ENCODE assay signal across 31 mouse cellular contexts in the genomic region with DNA sequence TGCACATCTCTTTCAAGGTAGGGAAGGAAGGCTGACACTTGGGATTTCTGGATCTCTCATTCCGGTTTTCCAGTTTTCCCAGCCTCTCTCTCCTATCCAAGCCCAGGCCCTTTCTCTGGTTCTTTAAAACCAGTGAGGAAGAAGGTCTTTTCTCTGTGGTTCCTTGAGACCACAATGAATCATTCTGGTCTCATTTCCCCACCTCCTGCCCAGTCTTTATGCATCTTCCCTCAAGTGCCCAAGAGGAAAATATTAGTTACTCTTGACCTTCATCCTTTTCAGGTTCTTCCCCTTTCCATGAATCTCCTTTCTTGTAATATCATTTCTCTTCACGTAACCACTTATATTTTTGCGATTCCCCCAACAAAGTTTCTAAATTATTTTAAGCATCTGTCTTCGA. TPM values are rescaled to one million over a fixed set of nuclear protein-coding genes. Genes with fewer than 3 reads are reported as not detected.
DNase-seq lines count a peak whose midpoint lies in the region; ATAC-seq and TF ChIP-seq lines count a peak whose summit lies in the region.
"Had no signal": no experiment of that assay in that cellular context is flagged by ENCODE, and none has a peak within 500 bp of the region (broad histone marks: within the 10 kb centered on the region; RNA-seq: fewer than 3 reads in every experiment).

No protein-coding gene starts in this region.

- no peaks in the 10 kb centered on the region for H3K9me3 ChIP-seq in liver, embryonic 13.5 days (replicated peaks)
- no peaks in the 10 kb centered on the region for H3K9me3 ChIP-seq in CH12.LX (replicated peaks; ENCODE audit: low read length)
- no peaks in the 10 kb centered on the region for H3K9me3 ChIP-seq in embryonic facial prominence, embryonic 10.5 days
- H3K9me3 ChIP-seq: embryonic facial prominence, embryonic 13.5 days; forebrain, embryonic 13.5 days; heart, embryonic 12.5 days; heart, embryonic 15.5 days; hindbrain, embryonic 10.5 days; hindbrain, embryonic 13.5 days; intestine, embryonic 15.5 days had no signal

- no peak for DNase-seq in liver, embryonic 13.5 days
- DNase-seq in liver (no peak), CH12.LX (ENCODE audit: extremely low read depth) (no peak)
- DNase-seq in thymus, postnatal 25 days = no peak
- DNase-seq in embryonic facial prominence, embryonic 10.5 days (ENCODE audit: low spot score) = no peak
- DNase-seq: adrenal gland, postnatal 10 days; adrenal gland, postnatal 36 days; B cell, adult 2 months; cerebellum, adult 18-20 months; cerebellum, adult 9-10 months; cerebellum, postnatal 14 days; gastrocnemius, adult 2 months; gastrocnemius, postnatal 14 days; heart, adult 18-20 months; heart, postnatal 10 days; heart, postnatal 36 days had no signal

- dilution Hi-C loops in CH12.LX (cut with MboI; ENCODE audit: extremely low pct_ligation_motif_present, extremely low pct_unique_long_range_greater_than_20kb, low sequenced_read_pairs) = no loop called here

- no peak for TF ChIP-seq POLR2A in CH12.LX (IDR thresholded peaks at IDR 0.05; ENCODE audit: low read depth, low read length)
- no peak for TF ChIP-seq POLR2A in myocyte (IDR thresholded peaks at IDR 0.05; ENCODE audit: insufficient read length, low read depth)

- H3K4me1 ChIP-seq in liver, embryonic 13.5 days (replicated peaks) = peaks cover 55% of the 10 kb centered on the region
- H3K4me1 ChIP-seq in CH12.LX (ENCODE audit: control insufficient read depth in 1 of 2, insufficient read depth in 2 of 2) = peaks cover 34 to 54% of the 10 kb centered on the region in 2 experiments
- H3K4me1 ChIP-seq in embryonic facial prominence, embryonic 10.5 days = no peaks in the 10 kb centered on the region
- H3K4me1 ChIP-seq: embryonic facial prominence, embryonic 13.5 days; forebrain, embryonic 13.5 days; heart, embryonic 12.5 days; heart, embryonic 15.5 days; hindbrain, embryonic 10.5 days; hindbrain, embryonic 13.5 days; intestine, embryonic 15.5 days had no signal

- no peak overlapping the region for H3K4me2 ChIP-seq in liver, embryonic 13.5 days
- peak overlapping the region; percentile 37 for H3K4me2 ChIP-seq in CH12.LX (ENCODE audit: insufficient read depth, low read depth, poor library complexity, severe bottlenecking)
- H3K4me2 ChIP-seq in myocyte (ENCODE audit: low read depth) = peak overlapping the region; percentile 8
- H3K4me2 ChIP-seq: embryonic facial prominence, embryonic 13.5 days; forebrain, embryonic 13.5 days; heart, embryonic 12.5 days; heart, embryonic 15.5 days; hindbrain, embryonic 13.5 days; intestine, embryonic 15.5 days had no signal

- ATAC-seq in liver, embryonic 13.5 days (ENCODE audit: low read depth) = no peak
- ATAC-seq in granulocyte monocyte progenitor cell, adult 5-6 weeks (replicated peaks; ENCODE audit: poor library complexity, severe bottlenecking) = peak; percentile 93
- ATAC-seq in activated CD4-positive, CD25-positive, alpha-beta regulatory T cell, adult 4 months = no peak
- ATAC-seq: forebrain, embryonic 13.5 days; forebrain, embryonic 16.5 days; hindbrain, embryonic 16.5 days; intestine, embryonic 15.5 days had no signal

- H3K27me3 ChIP-seq in liver, embryonic 13.5 days = no peaks in the 10 kb centered on the region
- H3K27me3 ChIP-seq in CH12.LX (replicated peaks) (no peaks in the 10 kb centered on the region), myocyte (ENCODE audit: control insufficient read depth, insufficient read depth, insufficient read length) (no peaks in the 10 kb centered on the region)
- no peaks in the 10 kb centered on the region for H3K27me3 ChIP-seq in embryonic facial prominence, embryonic 10.5 days (replicated peaks; ENCODE audit: low read depth, poor library complexity, severe bottlenecking)
- H3K27me3 ChIP-seq: embryonic facial prominence, embryonic 13.5 days; forebrain, embryonic 13.5 days; heart, embryonic 12.5 days; heart, embryonic 15.5 days; hindbrain, embryonic 13.5 days; intestine, embryonic 15.5 days had no signal

- TF ChIP-seq CTCF in CH12.LX (conservative IDR thresholded peaks at IDR 0.05 in 1 of 2, IDR thresholded peaks at IDR 0.05 in 1 of 2; ENCODE audit: low read depth in 2 of 2, low read length in 2 of 2) = no peak

- peak; percentile 99 for TF ChIP-seq EP300 in CH12.LX (IDR thresholded peaks at IDR 0.05; ENCODE audit: low read length)

- no peaks in the 10 kb centered on the region for H3K36me3 ChIP-seq in liver, embryonic 13.5 days
- H3K36me3 ChIP-seq in CH12.LX (replicated peaks in 1 of 2; ENCODE audit: control insufficient read depth in 1 of 2, insufficient read depth in 1 of 2, low read length in 1 of 2) (no peaks in the 10 kb centered on the region), myocyte (ENCODE audit: control insufficient read depth, insufficient read depth) (no peaks in the 10 kb centered on the region)
- no peaks in the 10 kb centered on the region for H3K36me3 ChIP-seq in embryonic facial prominence, embryonic 10.5 days (replicated peaks)
- H3K36me3 ChIP-seq: embryonic facial prominence, embryonic 13.5 days; heart, embryonic 12.5 days; heart, embryonic 15.5 days; hindbrain, embryonic 10.5 days; hindbrain, embryonic 13.5 days; intestine, embryonic 15.5 days had no signal

- WGBS in liver, embryonic 13.5 days (ENCODE audit: insufficient replicate concordance) = 88% methylated on average over 4 of the region's 4 CpGs
- WGBS in embryonic facial prominence, embryonic 10.5 days = 92% methylated on average over 4 of the region's 4 CpGs

- H3ac ChIP-seq in myocyte (ENCODE audit: control insufficient read depth, insufficient read length) = no peak overlapping the region

- no peak overlapping the region for H3K9ac ChIP-seq in liver, embryonic 13.5 days
- H3K9ac ChIP-seq in CH12.LX (ENCODE audit: insufficient read depth, low read depth) = peak overlapping the region; percentile 49
- H3K9ac ChIP-seq: embryonic facial prominence, embryonic 13.5 days; forebrain, embryonic 13.5 days; heart, embryonic 12.5 days; heart, embryonic 15.5 days; hindbrain, embryonic 13.5 days; intestine, embryonic 15.5 days had no signal

- TF ChIP-seq RAD21 in CH12.LX (IDR thresholded peaks at IDR 0.05; ENCODE audit: low read depth, low read length) = no peak; the same call in none of the 2 replicates

- H3K27ac ChIP-seq in liver, embryonic 13.5 days = peak overlapping the region; percentile 65; the same call in 1 of the 2 replicates
- H3K27ac ChIP-seq in CH12.LX (ENCODE audit: insufficient read depth, low read depth) = peak overlapping the region; percentile 89
- H3K27ac ChIP-seq in embryonic facial prominence, embryonic 10.5 days (replicated peaks) = no peak overlapping the region
- H3K27ac ChIP-seq: embryonic facial prominence, embryonic 13.5 days; forebrain, embryonic 13.5 days; gastrocnemius, adult 2 months; heart, embryonic 15.5 days; hindbrain, embryonic 10.5 days; hindbrain, embryonic 13.5 days; intestine, embryonic 15.5 days had no signal

- H3K4me3 ChIP-seq in liver, embryonic 13.5 days (replicated peaks) = no peak overlapping the region
- H3K4me3 ChIP-seq in CH12.LX (replicated peaks in 1 of 3; ENCODE audit: low read depth in 2 of 3, low read length in 2 of 3, poor library complexity in 1 of 3) (no peak overlapping the region), myocyte (no peak overlapping the region)
- no peak overlapping the region for H3K4me3 ChIP-seq in embryonic facial prominence, embryonic 10.5 days
- H3K4me3 ChIP-seq: embryonic facial prominence, embryonic 13.5 days; erythroblast, embryonic 14.5 days; forebrain, embryonic 13.5 days; gastrocnemius, adult 2 months; heart, embryonic 12.5 days; heart, embryonic 15.5 days; hindbrain, embryonic 10.5 days; hindbrain, embryonic 13.5 days; intestine, embryonic 15.5 days had no signal

- in situ Hi-C loops in CH12.LX (cut with MboI; ENCODE audit: low pct_ligation_motif_present, low pct_unique_long_range_greater_than_20kb, low sequenced_read_pairs) = no loop called here

- H3K79me2 ChIP-seq in CH12.LX (replicated peaks; ENCODE audit: control insufficient read depth, extremely low read depth, insufficient read depth, poor library complexity, severe bottlenecking) (0 out of 2 replicates have a peak, but pooled peaks cover 2% of the 10 kb centered on the region), myocyte (ENCODE audit: control insufficient read depth, insufficient read depth) (no peaks in the 10 kb centered on the region)

RNA-seq across cellular contexts. Expression of gene Popdc2, which starts 23.7 kb away (rescaled TPM):
- 22.3 and 24.2 TPM in 2 replicates for polyA plus RNA-seq in liver, embryonic 13.5 days (2015; fragmentation: Nextera tagmentation; extraction: Ambion mirVana)
- 1.0 and 3.6 TPM in 2 replicates for total RNA-seq in CH12.LX (2012; rRNA removed)
- 0.17 and 0.30 TPM in 2 replicates for total RNA-seq in CH12.LX (2014; rRNA removed)
- 0.35 and 1.1 TPM in 2 replicates for polyA plus RNA-seq in CH12.LX (2012; ENCODE audit: insufficient read length, low read depth)
- total RNA-seq in granulocyte monocyte progenitor cell, adult 5-6 weeks (2014; fragmentation: Nextera tagmentation) = not detected in 2 replicates
- not detected in 2 replicates for total RNA-seq in granulocyte monocyte progenitor cell, adult 5-6 weeks (2017)
- polyA plus RNA-seq in myocyte (2012; fragmentation: generic; extraction: Trizol) = 10.5 TPM
- 2.1 and 2.7 TPM in 2 replicates for polyA plus RNA-seq in embryonic facial prominence, embryonic 10.5 days (2016; fragmentation: Nextera tagmentation; extraction: Ambion mirVana)
- polyA plus RNA-seq in activated CD4-positive, CD25-positive, alpha-beta regulatory T cell, adult 4 months (2017; shearing (Covaris generic)) = 1 to 10 TPM; 5.8 to 6.1 TPM

RNA-seq across cellular contexts. Expression of gene Gm21987, which starts 38.9 kb away (rescaled TPM):
- polyA plus RNA-seq in liver, embryonic 13.5 days (2015; fragmentation: Nextera tagmentation; extraction: Ambion mirVana) = not detected in 2 replicates
- total RNA-seq in CH12.LX (2012; rRNA removed) (0.42 TPM in 1 of 2 replicates, not detected in the other), CH12.LX (2014; rRNA removed) (not detected in 2 replicates)
- polyA plus RNA-seq in CH12.LX (2012; ENCODE audit: insufficient read length, low read depth) (0.87 TPM in 1 of 2 replicates, not detected in the other), myocyte (2012; fragmentation: generic; extraction: Trizol) (0.16 TPM)
- not detected in 2 replicates for total RNA-seq in granulocyte monocyte progenitor cell, adult 5-6 weeks (2014; fragmentation: Nextera tagmentation)
- not detected in 2 replicates for total RNA-seq in granulocyte monocyte progenitor cell, adult 5-6 weeks (2017)
- not detected in 2 replicates for polyA plus RNA-seq in embryonic facial prominence, embryonic 10.5 days (2016; fragmentation: Nextera tagmentation; extraction: Ambion mirVana)
- polyA plus RNA-seq in activated CD4-positive, CD25-positive, alpha-beta regulatory T cell, adult 4 months (2017; shearing (Covaris generic)) = not detected
- total RNA-seq: adrenal gland, adult 18-20 months; adrenal gland, postnatal 10 days; gastrocnemius, adult 2 months; gastrocnemius, postnatal 14 days; gastrocnemius, postnatal 4 days; heart, postnatal 10 days; heart, postnatal 36 days had no signal
- polyA plus RNA-seq: embryonic facial prominence, embryonic 13.5 days; forebrain, embryonic 13.5 days; forebrain, embryonic 16.5 days; hindbrain, embryonic 10.5 days; hindbrain, embryonic 13.5 days; hindbrain, embryonic 16.5 days had no signal

RNA-seq across cellular contexts. Expression of gene Cox17, which starts 38.9 kb away (rescaled TPM):
- polyA plus RNA-seq in liver, embryonic 13.5 days (2015; fragmentation: Nextera tagmentation; extraction: Ambion mirVana) = 331 and 350 TPM in 2 replicates
- total RNA-seq in CH12.LX (2012; rRNA removed) (643 and 706 TPM in 2 replicates), CH12.LX (2014; rRNA removed) (410 and 438 TPM in 2 replicates)
- polyA plus RNA-seq in CH12.LX (2012; ENCODE audit: insufficient read length, low read depth) (533 and 622 TPM in 2 replicates), myocyte (2012; fragmentation: generic; extraction: Trizol) (653 TPM)
- 124 and 168 TPM in 2 replicates for total RNA-seq in granulocyte monocyte progenitor cell, adult 5-6 weeks (2014; fragmentation: Nextera tagmentation)
- total RNA-seq in granulocyte monocyte progenitor cell, adult 5-6 weeks (2017) = 185 and 260 TPM in 2 replicates
- polyA plus RNA-seq in embryonic facial prominence, embryonic 10.5 days (2016; fragmentation: Nextera tagmentation; extraction: Ambion mirVana) = 128 and 133 TPM in 2 replicates
- 100 to 1,000 TPM; 254 to 296 TPM for polyA plus RNA-seq in activated CD4-positive, CD25-positive, alpha-beta regulatory T cell, adult 4 months (2017; shearing (Covaris generic))

RNA-seq across cellular contexts. Expression of gene Maats1, which starts 43.8 kb away (rescaled TPM):
- 0.05 TPM in 1 of 2 replicates, not detected in the other for polyA plus RNA-seq in liver, embryonic 13.5 days (2015; fragmentation: Nextera tagmentation; extraction: Ambion mirVana)
- total RNA-seq in CH12.LX (2012; rRNA removed) (3.9 TPM in 2 replicates), CH12.LX (2014; rRNA removed) (1.7 and 1.9 TPM in 2 replicates)
- polyA plus RNA-seq in CH12.LX (2012; ENCODE audit: insufficient read length, low read depth) (2.0 and 2.9 TPM in 2 replicates), myocyte (2012; fragmentation: generic; extraction: Trizol) (1.1 TPM)
- total RNA-seq in granulocyte monocyte progenitor cell, adult 5-6 weeks (2014; fragmentation: Nextera tagmentation) = not detected in 2 replicates
- not detected in 2 replicates for total RNA-seq in granulocyte monocyte progenitor cell, adult 5-6 weeks (2017)
- polyA plus RNA-seq in embryonic facial prominence, embryonic 10.5 days (2016; fragmentation: Nextera tagmentation; extraction: Ambion mirVana) = 0.17 and 0.19 TPM in 2 replicates
- under 1 TPM in 1 of 2 experiments, not detected in 1; 0.61 TPM for polyA plus RNA-seq in activated CD4-positive, CD25-positive, alpha-beta regulatory T cell, adult 4 months (2017; shearing (Covaris generic))
- total RNA-seq: gastrocnemius, adult 2 months; gastrocnemius, postnatal 14 days; heart, postnatal 10 days; heart, postnatal 36 days had no signal
- polyA plus RNA-seq: erythroblast, embryonic 14.5 days; heart, embryonic 12.5 days had no signal

RNA-seq across cellular contexts. Expression of gene Pla1a, which starts 47.2 kb away (rescaled TPM):
- 8.4 and 9.2 TPM in 2 replicates for polyA plus RNA-seq in liver, embryonic 13.5 days (2015; fragmentation: Nextera tagmentation; extraction: Ambion mirVana)
- total RNA-seq in CH12.LX (2012; rRNA removed) = 20.6 and 27.9 TPM in 2 replicates
- 12.3 and 14.3 TPM in 2 replicates for total RNA-seq in CH12.LX (2014; rRNA removed)
- 9.3 and 11.0 TPM in 2 replicates for polyA plus RNA-seq in CH12.LX (2012; ENCODE audit: insufficient read length, low read depth)
- total RNA-seq in granulocyte monocyte progenitor cell, adult 5-6 weeks (2014; fragmentation: Nextera tagmentation) = not detected in 2 replicates
- total RNA-seq in granulocyte monocyte progenitor cell, adult 5-6 weeks (2017) = not detected in 2 replicates
- polyA plus RNA-seq in myocyte (2012; fragmentation: generic; extraction: Trizol) = 13.9 TPM
- not detected in 2 replicates for polyA plus RNA-seq in embryonic facial prominence, embryonic 10.5 days (2016; fragmentation: Nextera tagmentation; extraction: Ambion mirVana)
- not detected for polyA plus RNA-seq in activated CD4-positive, CD25-positive, alpha-beta regulatory T cell, adult 4 months (2017; shearing (Covaris generic))
- polyA plus RNA-seq: erythroblast, embryonic 14.5 days had no signal
